Mouse (Mus musculus) cerebellum, adult 8-10 months (tissue): Measurements from ENCODE around the gene Tesk1.
"Not testable (repeated sequence)": the region's sequence is repeated elsewhere in the genome, so short reads cannot be mapped to it uniquely, and the experiment has no call there.

ENCODE experiments used
- DNase-seq: peaks from one replicate; pipeline ENCODE4 v3.0.0; 2022

Tesk1 gene

GRCm38 (mm10) chr4:43456470-43456869, 14.7 kb downstream of the Tesk1 start:
- DNase-seq = no peak

GRCm38 (mm10) chr4:43457124-43457523, 15.4 kb downstream of the Tesk1 start:
- DNase-seq = no peak

GRCm38 (mm10) chr4:43463102-43463501, 21.4 kb downstream of the Tesk1 start:
- no peak for DNase-seq

GRCm38 (mm10) chr4:43465935-43466334, 24.2 kb downstream of the Tesk1 start:
- DNase-seq = no peak

GRCm38 (mm10) chr4:43466872-43467271, 25.1 kb downstream of the Tesk1 start:
- DNase-seq = no peak

GRCm38 (mm10) chr4:43470301-43470700, 28.6 kb downstream of the Tesk1 start:
- DNase-seq = no peak

- no peak for DNase-seq
Measured at GRCm38 (mm10) chr4:43473636-43474035, 31.9 kb downstream of the Tesk1 start.

GRCm38 (mm10) chr4:43476604-43477003, 34.9 kb downstream of the Tesk1 start:
- no peak for DNase-seq

- peak; percentile 83 for DNase-seq
Measured at GRCm38 (mm10) chr4:43477857-43478533, 36.3 kb downstream of the Tesk1 start.

GRCm38 (mm10) chr4:43478534-43478858, 36.8 kb downstream of the Tesk1 start:
- DNase-seq = no peak

GRCm38 (mm10) chr4:43478906-43479832, 37.4 kb downstream of the Tesk1 start:
- no peak for DNase-seq

- no peak for DNase-seq
Measured at GRCm38 (mm10) chr4:43480985-43481384, 39.2 kb downstream of the Tesk1 start.

GRCm38 (mm10) chr4:43481894-43482456, 40.2 kb downstream of the Tesk1 start:
- no peak for DNase-seq

GRCm38 (mm10) chr4:43482591-43482990, 40.9 kb downstream of the Tesk1 start:
- DNase-seq = no peak

GRCm38 (mm10) chr4:43483535-43484091, 41.9 kb downstream of the Tesk1 start, which contains the start of gene Sit1:
Gene Sit1 (minus strand): TSS chr4:43483734.
- DNase-seq = no peak

- DNase-seq = not testable (repeated sequence)
Measured at GRCm38 (mm10) chr4:43485666-43486065, 43.9 kb downstream of the Tesk1 start.

GRCm38 (mm10) chr4:43489611-43490010, 47.9 kb downstream of the Tesk1 start:
- no peak for DNase-seq

- DNase-seq = no peak
Measured at GRCm38 (mm10) chr4:43490801-43491200, 49.1 kb downstream of the Tesk1 start.

- DNase-seq = no peak
Measured at GRCm38 (mm10) chr4:43492101-43492820, 50.5 kb downstream of the Tesk1 start.

GRCm38 (mm10) chr4:43492821-43493185, 51.1 kb downstream of the Tesk1 start, which contains the start of gene Ccdc107:
Gene Ccdc107 (plus strand): TSS chr4:43492900.
- peak; percentile 93 for DNase-seq

- peak; percentile 98 for DNase-seq
Measured at GRCm38 (mm10) chr4:43493186-43493845, 51.6 kb downstream of the Tesk1 start.

- no peak for DNase-seq
Measured at GRCm38 (mm10) chr4:43493846-43494240, 52.1 kb downstream of the Tesk1 start.
